Mouse (Mus musculus) C2C12 (cell line): ENCODE measurements around the gene Fh1. TPM values are rescaled to one million over a fixed set of nuclear protein-coding genes. Genes with fewer than 3 reads are reported as not detected.

ENCODE experiments used
- H3K27me3 ChIP-seq: one replicate; pipeline ENCODE4 v1.6.1; 2011; ENCODE audit not compliant: control insufficient read depth, insufficient read depth, insufficient read length
- H3K36me3 ChIP-seq: one replicate; pipeline ENCODE4 v1.6.1; 2011; ENCODE audit not compliant: control insufficient read depth, insufficient read depth
- H3K4me3 ChIP-seq: one replicate; pipeline ENCODE4 v1.5.1; 2011; ENCODE audit warnings: mild to moderate bottlenecking, control low read depth; ENCODE audit not compliant: poor library complexity, insufficient read depth, severe bottlenecking
- H3K79me2 ChIP-seq: one replicate; pipeline ENCODE4 v1.6.1; 2011; ENCODE audit not compliant: control insufficient read depth, insufficient read depth
- H3K79me3 ChIP-seq: one replicate; pipeline ENCODE4 v1.6.1; 2011; ENCODE audit warnings: low read depth, control low read depth
- H3ac ChIP-seq: one replicate; pipeline ENCODE3; 2011; ENCODE audit warnings: low read depth; ENCODE audit not compliant: control insufficient read depth, insufficient read length
- CEBPB ChIP-seq: IDR thresholded peaks from one replicate; pipeline ENCODE4 v1.6.1; 2011; ENCODE audit warnings: low read depth, mild to moderate bottlenecking, control low read depth, moderate library complexity
- CTCF ChIP-seq: IDR thresholded peaks from one replicate; pipeline ENCODE4 v1.5.1; 2011; ENCODE audit not compliant: control insufficient read depth, insufficient read depth, insufficient read length
- FOSL1 ChIP-seq: IDR thresholded peaks from one replicate; pipeline ENCODE4 v1.8.0; 2011; ENCODE audit warnings: mild to moderate bottlenecking, low read length; ENCODE audit not compliant: poor library complexity, insufficient read depth, severe bottlenecking
- MAX ChIP-seq: IDR thresholded peaks from one replicate; pipeline ENCODE4 v1.6.1; 2011; ENCODE audit warnings: mild to moderate bottlenecking, control low read depth
- MYOD1 ChIP-seq: IDR thresholded peaks from one replicate; pipeline ENCODE4 v1.6.1; 2011; ENCODE audit warnings: low read depth; ENCODE audit not compliant: control insufficient read depth, insufficient read length
- MYOG ChIP-seq: IDR thresholded peaks from one replicate; pipeline ENCODE4 v1.6.1; 2011; ENCODE audit not compliant: control insufficient read depth, insufficient read length; ENCODE audit errors: extremely low read depth
- USF1 ChIP-seq: IDR thresholded peaks from one replicate; pipeline ENCODE4 v1.6.1; 2011; ENCODE audit warnings: low read depth, mild to moderate bottlenecking, control low read depth, moderate library complexity
- polyA plus RNA-seq: library from polyadenylated mRNA; unstranded; fragments of >200 nt; fragmentation: generic; extraction: Trizol; gene quantifications from one replicate; pipeline ENCODE4 v1.2.1, GENCODE M21; 2012; ENCODE audit warnings: missing spikeins

Fh1 gene
- polyA plus RNA-seq, 1 experiment: 107 TPM

GRCm38 (mm10) chr1:175561806-175562205, 63.6 kb downstream of the Fh1 start:
- no peaks in the 10 kb centered on the region for H3K27me3 ChIP-seq
- no peak overlapping the region for H3K4me3 ChIP-seq
- no peaks in the 10 kb centered on the region for H3K79me2 ChIP-seq

GRCm38 (mm10) chr1:175554641-175555040, 70.8 kb downstream of the Fh1 start:
- H3K27me3 ChIP-seq: no peaks in the 10 kb centered on the region
- no peaks in the 10 kb centered on the region for H3K79me3 ChIP-seq
- H3K36me3 ChIP-seq: no peaks in the 10 kb centered on the region
- no peak overlapping the region for H3K4me3 ChIP-seq
- no peaks in the 10 kb centered on the region for H3K79me2 ChIP-seq
- H3ac ChIP-seq: no peak overlapping the region
- no peak for TF ChIP-seq FOSL1
- no peak for TF ChIP-seq MYOD1
- TF ChIP-seq CEBPB: no peak
- TF ChIP-seq CTCF: no peak
- TF ChIP-seq MAX: no peak
- no peak for TF ChIP-seq USF1
- no peak for TF ChIP-seq MYOG

More at GRCm38 (mm10) chr1:175561806-175562205, 63.6 kb downstream of the Fh1 start:
- TF ChIP-seq CEBPB: no peak
- TF ChIP-seq FOSL1: no peak
- TF ChIP-seq MYOG: no peak
- H3K36me3 ChIP-seq: no peaks in the 10 kb centered on the region
- no peak overlapping the region for H3ac ChIP-seq
- no peaks in the 10 kb centered on the region for H3K79me3 ChIP-seq

- Histone ChIP-seq H3K79me3 (no peaks in the 10 kb centered on the region), H3K79me2 (no peaks in the 10 kb centered on the region), H3K27me3 (no peaks in the 10 kb centered on the region), H3K36me3 (no peaks in the 10 kb centered on the region), H3K4me3 (no peak overlapping the region), H3ac (no peak overlapping the region)
- TF ChIP-seq FOSL1 (no peak), MYOD1 (no peak), CEBPB (no peak), MAX (no peak), USF1 (no peak), CTCF (no peak), MYOG (no peak)
Measured at GRCm38 (mm10) chr1:175552474-175552873, 73.0 kb downstream of the Fh1 start.

- no peaks in the 10 kb centered on the region for H3K79me2 ChIP-seq
- no peak for TF ChIP-seq USF1
- no peak for TF ChIP-seq MYOG
- no peak for TF ChIP-seq CEBPB
- no peak for TF ChIP-seq CTCF
- TF ChIP-seq MYOD1: no peak
- no peak for TF ChIP-seq MAX
- no peak for TF ChIP-seq FOSL1
- H3K4me3 ChIP-seq: no peak overlapping the region
- no peak overlapping the region for H3ac ChIP-seq
- no peaks in the 10 kb centered on the region for H3K36me3 ChIP-seq
- H3K27me3 ChIP-seq: no peaks in the 10 kb centered on the region
- H3K79me3 ChIP-seq: no peaks in the 10 kb centered on the region
Measured at GRCm38 (mm10) chr1:175550586-175550985, 74.8 kb downstream of the Fh1 start.

Other genes with a start within 250 kb of the Fh1 start
- gene Rgs7, start 133.1 kb downstream of the Fh1 start, polyA plus RNA-seq: 0.07 TPM
- 0.02 TPM for gene Kmo, start 5.3 kb downstream of the Fh1 start, polyA plus RNA-seq
- 3.1 TPM for gene Opn3, start 67.1 kb upstream of the Fh1 start, polyA plus RNA-seq
- 1.2 TPM for gene Chml, start 67.3 kb upstream of the Fh1 start, polyA plus RNA-seq
- gene Wdr64, start 73.0 kb upstream of the Fh1 start, polyA plus RNA-seq: not detected